Mouse (Mus musculus): ENCODE measurements around the gene Gmnn.
A peak's percentile ranks its signal among the peaks of the same experiment; 100 is the strongest.

The Gmnn gene

GRCm38 (mm10) chr13:24760351-24760870, 1.3 kb downstream of the Gmnn start:
- DNase-seq = no peak

GRCm38 (mm10) chr13:24759451-24759850, 2.3 kb downstream of the Gmnn start:
- no peak for DNase-seq

GRCm38 (mm10) chr13:24757820-24758564, 3.7 kb downstream of the Gmnn start:
- no peak for DNase-seq

DNA sequence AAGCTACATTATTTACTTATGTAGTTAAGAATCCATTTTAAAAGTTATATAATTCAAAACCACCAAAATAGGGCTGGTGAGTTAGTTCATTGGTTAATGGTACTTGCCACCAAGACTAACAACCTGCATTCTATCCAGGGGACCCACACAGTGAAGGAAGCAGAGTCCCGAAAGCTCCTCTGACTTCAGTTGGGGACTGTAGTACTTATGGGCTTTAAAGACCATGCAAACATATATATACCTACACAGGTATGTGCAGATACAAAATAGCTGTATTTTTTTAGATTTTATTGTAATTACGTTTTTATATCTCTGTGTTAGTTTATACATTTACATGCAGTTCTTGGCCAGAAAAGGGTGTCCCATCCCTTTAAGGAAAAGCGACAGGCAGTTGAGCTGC, 5.0 kb downstream of the Gmnn start:
- DNase-seq = no peak

GRCm38 (mm10) chr13:24751396-24751795, 10.3 kb downstream of the Gmnn start:
- DNase-seq = no peak

DNA sequence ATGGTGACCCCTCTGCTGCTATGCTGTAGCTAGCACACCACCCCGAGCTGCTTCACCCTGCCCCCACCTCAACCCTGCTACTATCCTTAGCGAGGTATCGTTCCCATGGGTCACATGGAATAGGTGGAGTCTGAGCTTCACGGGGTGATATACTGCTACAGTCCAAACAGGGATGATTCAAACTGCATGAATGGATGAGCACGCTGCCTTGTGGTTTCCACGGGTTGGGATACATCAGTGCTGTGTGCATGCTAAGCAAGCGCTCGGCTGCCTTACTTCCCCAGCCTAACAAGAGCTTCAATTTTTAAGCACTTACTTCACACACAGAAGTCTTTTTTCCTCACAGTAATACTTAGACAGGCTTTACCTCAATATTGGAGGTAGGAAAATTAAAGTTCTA, 10.9 kb downstream of the Gmnn start:
- no peak for DNase-seq

GRCm38 (mm10) chr13:24747823-24748222, 13.9 kb downstream of the Gmnn start:
- DNase-seq = no peak

- DNase-seq = no peak
These were observed 20.7 kb downstream of the Gmnn start, which contains the start of gene Armh2 for GRCm38 (mm10) chr13:24741028-24741427. Armh2 (plus strand) TSS chr13:24741232.

DNA sequence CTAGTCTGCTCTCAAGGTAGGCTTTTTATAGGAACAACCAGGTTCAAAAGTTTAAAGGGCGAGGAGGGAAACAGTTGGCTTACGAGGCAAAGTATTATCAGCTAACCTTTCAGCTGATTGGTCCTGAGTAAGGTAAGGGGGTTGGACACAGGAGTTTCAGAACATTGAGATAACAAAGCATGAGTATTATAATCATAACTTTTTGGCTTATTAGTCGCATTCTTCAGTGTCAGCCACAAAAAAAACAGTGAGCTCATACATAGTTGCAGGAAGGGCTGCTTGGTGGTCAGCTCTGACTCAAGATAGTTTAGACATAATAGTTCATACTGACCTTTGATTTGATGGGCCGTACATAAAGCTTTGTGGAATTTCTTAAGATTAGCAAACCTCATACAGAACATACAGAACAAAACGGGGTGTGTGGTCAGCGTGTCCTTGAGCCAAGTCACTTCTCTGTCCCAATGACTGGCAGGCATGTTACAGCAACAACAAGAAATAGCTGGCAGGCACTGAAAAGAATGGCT, 26.1 kb downstream of the Gmnn start:
- no peak for DNase-seq

GRCm38 (mm10) chr13:24734502-24734901, 27.2 kb downstream of the Gmnn start:
- no peak for DNase-seq

DNA sequence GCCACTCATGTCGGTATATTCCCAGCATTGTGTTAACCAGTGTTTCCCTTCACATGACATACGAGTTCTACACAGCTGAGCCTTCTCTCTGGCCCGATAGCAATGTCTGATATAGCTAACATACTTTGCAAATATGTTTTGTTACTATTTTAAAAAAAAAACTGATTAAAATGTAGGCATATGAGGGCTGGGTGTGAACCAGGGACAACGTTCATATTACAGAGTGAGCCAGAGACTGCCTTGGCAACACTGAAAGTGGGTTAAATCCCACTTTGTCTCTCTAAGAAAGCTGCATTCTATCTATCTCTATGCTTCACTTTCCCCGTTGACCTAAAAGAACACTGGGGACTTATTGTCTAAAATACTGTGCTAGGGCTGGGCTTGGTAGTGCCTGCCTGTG, 32.6 kb downstream of the Gmnn start:
- DNase-seq = no peak

GRCm38 (mm10) chr13:24724395-24724759, 37.3 kb downstream of the Gmnn start:
- DNase-seq = no peak

GRCm38 (mm10) chr13:24723699-24724394, 37.9 kb downstream of the Gmnn start:
- no peak for DNase-seq

DNA sequence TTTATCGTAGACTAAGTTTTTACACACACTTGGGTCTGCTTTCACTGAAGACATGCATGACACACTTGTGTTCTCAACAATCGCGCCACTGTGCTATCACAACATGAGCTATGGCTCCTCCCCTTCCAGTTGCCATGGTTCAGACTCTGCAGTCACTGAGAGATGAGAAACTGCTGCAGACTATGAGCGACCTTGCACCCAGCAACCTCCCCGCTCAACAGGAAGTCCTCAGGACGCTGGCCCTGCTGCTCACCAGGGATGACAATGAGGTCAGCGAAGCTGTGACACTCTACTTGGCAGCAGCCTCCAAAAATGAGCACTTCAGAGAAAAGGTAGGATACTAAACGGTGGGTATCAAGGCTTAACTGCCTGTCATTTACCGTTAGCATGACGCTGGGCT, 40.2 kb downstream of the Gmnn start:
- DNase-seq = no peak

DNA sequence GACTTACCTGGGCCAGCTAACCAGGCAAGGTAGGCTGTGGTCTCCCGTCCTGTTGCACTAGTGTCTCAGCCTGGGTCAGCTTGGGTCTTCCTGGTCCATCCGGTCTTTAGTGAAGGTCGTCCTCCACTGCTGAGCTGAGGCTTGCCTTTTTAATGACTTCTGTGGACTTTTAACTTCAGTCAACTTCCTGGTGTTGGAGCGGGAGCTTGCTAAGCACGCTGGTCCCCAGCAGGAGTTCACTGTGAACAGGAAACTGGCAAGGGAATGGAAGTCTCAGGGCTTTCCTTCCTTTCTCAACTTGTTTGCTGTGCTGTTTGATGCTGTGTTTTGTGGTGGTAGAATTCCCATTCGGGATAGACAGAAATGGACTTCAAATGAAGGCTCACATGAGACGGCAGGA, 44.0 kb downstream of the Gmnn start:
- no peak for DNase-seq

GRCm38 (mm10) chr13:24716441-24716840, 45.3 kb downstream of the Gmnn start:
- DNase-seq = no peak

- no peak for DNase-seq
These were observed 46.1 kb downstream of the Gmnn start for GRCm38 (mm10) chr13:24715601-24716000.

GRCm38 (mm10) chr13:24714360-24714885, 47.3 kb downstream of the Gmnn start:
- no peak for DNase-seq

DNA sequence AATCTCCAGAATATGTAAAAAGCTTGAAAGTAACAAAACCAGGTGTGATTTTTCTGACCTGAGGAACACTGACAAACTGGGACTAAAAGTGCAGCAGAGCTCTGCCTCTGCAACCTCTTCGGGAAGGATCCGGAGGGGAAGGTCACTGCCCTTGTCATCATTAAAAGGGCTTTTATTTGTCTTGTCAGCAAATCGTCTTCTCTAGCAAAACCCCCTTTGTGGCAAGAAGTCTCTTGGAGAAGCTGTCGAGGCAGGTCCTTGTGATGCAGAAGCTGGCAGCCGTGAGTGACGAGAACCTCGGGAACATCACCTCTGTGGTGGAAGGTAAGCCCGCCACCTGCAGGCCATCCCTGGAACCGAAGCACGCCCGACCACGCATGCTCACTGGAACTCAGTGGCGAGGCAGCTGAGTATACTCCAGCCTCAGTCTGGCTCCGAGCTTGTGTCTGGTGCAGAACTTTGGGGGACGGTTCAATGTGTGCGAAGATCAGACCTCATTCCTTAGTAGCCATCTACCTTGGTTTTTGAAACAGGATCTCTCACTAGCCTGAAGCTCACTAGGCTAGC, 48.2 kb downstream of the Gmnn start:
- DNase-seq = peak; percentile 90 to 94

GRCm38 (mm10) chr13:24712581-24713130, 49.1 kb downstream of the Gmnn start:
- DNase-seq = no peak

DNA sequence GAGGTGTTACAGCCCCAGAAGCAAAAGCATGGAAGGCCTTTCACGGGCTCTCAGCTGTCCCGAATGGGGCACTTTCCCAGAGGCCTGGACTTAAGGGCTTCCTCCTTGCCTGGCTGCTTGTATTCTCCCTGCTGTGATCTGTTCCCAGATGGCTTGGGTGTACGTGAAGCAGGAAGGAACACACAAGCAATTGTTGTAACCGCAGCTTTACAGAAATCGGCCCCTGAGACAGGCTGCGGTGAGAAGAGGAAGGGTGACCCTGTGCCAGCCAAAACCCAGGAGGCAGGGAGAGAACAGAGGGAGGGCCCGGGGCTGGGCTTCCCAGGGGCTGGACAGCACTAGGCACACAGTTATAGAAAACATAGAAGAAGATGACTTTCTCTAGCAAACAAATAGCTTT, 50.8 kb downstream of the Gmnn start:
- no peak for DNase-seq

DNA sequence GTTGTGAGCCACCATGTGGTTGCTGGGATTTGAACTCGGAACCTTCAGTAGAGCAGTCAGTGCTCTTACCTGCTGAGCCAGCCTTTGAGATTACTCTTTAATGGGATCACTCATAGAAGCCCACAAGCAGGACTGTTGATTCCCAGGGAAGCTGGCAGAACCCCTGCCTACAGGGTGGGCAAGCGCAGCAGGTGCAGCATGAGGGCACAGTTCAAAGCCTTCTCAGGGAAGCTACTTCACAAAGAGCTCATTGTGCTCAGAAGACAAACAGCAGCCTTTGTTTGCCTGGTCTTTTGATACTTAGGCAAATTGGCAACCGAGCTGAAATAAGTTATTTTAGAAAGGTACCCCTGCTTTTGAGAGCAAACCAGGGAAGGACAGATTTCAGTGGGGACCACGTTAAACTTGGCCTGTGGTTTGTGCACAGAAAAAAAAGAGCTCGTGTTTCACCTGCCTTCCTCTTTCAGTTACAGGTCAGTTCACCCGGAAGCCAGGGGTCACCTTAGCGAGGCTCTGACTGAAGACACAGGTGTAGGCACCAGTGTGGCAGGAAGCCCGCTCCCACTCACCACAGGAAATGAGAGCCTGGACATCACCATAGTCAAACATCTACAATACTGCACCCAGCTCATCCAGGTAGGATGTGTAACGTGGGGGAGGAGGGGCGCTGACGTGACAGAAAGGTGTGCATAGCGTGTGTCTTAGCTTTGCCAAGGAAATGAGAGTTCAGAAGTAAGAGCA, 51.9 kb downstream of the Gmnn start:
- DNase-seq = no peak

Measured in cerebellum, postnatal 25 days (tissue).